Mouse (Mus musculus) ES-E14 (cell line): Measurements from ENCODE around the gene Hnrnpl. TPM values are rescaled to one million over a fixed set of nuclear protein-coding genes. Genes with fewer than 3 reads are reported as not detected.

Source experiments
- DNase-seq: peaks from one replicate; pipeline ENCODE4 v3.0.0-alpha.2; 2013; ENCODE audit warnings: low read depth, low spot score
- H3K27ac ChIP-seq: 2 replicates; pipeline ENCODE4 v1.5.1; 2012; ENCODE audit warnings: low read depth, mild to moderate bottlenecking, low read length, moderate library complexity, mixed read lengths; ENCODE audit not compliant: poor library complexity, insufficient read depth, severe bottlenecking
- H3K36me3 ChIP-seq: 2 replicates; pipeline ENCODE4 v1.6.1; 2012; ENCODE audit warnings: mild to moderate bottlenecking, low read length, moderate library complexity, mixed read lengths; ENCODE audit not compliant: control insufficient read depth, poor library complexity, insufficient read depth, severe bottlenecking
- H3K4me1 ChIP-seq, 2 experiments: fragments of 150-350 bp in 1 of 2; sonication (generic) in 1 of 2; 2 replicates each; pipeline ENCODE4 v1.6.1; 2012; ENCODE audit warnings: low read length in 2 of 2, mild to moderate bottlenecking in 1 of 2, mixed read lengths in 1 of 2; ENCODE audit not compliant: control insufficient read depth in 2 of 2, insufficient read depth in 2 of 2, poor library complexity in 1 of 2
- H3K4me3 ChIP-seq, 2 experiments: fragments of 150-350 bp in 1 of 2; sonication (generic) in 1 of 2; 2 replicates each; pipeline ENCODE4 v1.5.1; 2012; ENCODE audit warnings: low read length in 2 of 2, low read depth in 1 of 2, mild to moderate bottlenecking in 1 of 2, mixed read lengths in 1 of 2; ENCODE audit not compliant: insufficient read depth in 1 of 2, poor library complexity in 1 of 2, severe bottlenecking in 1 of 2
- H3K9ac ChIP-seq: 2 replicates; pipeline ENCODE4 v1.6.1; 2012; ENCODE audit warnings: low read depth, mild to moderate bottlenecking, low read length, mixed read lengths; ENCODE audit not compliant: poor library complexity, insufficient read depth, severe bottlenecking
- H3K9me3 ChIP-seq: fragments of 150-350 bp; sonication (generic); 2 replicates; pipeline ENCODE4 v1.6.1; 2012; ENCODE audit warnings: low read depth, mild to moderate bottlenecking, low read length; ENCODE audit not compliant: control insufficient read depth, insufficient read depth
- CHD2 ChIP-seq: IDR thresholded peaks from 2 replicates; pipeline ENCODE4 v1.6.1; 2014; ENCODE audit warnings: mild to moderate bottlenecking, low read depth, low read length, inconsistent platforms
- HCFC1 ChIP-seq: IDR thresholded peaks from 2 replicates; pipeline ENCODE4 v1.6.1; 2012; ENCODE audit warnings: low read length, inconsistent platforms, borderline replicate concordance; ENCODE audit not compliant: insufficient read depth
- MAFK ChIP-seq: IDR thresholded peaks from 2 replicates; pipeline ENCODE4 v1.6.1; 2014; ENCODE audit warnings: mild to moderate bottlenecking, low read depth, low read length, inconsistent platforms; ENCODE audit not compliant: insufficient read depth
- ZC3H11A ChIP-seq: IDR thresholded peaks from 2 replicates; pipeline ENCODE4 v1.6.1; 2012; ENCODE audit warnings: low read depth, mild to moderate bottlenecking, inconsistent platforms, low read length, borderline replicate concordance
- ZNF384 ChIP-seq: IDR thresholded peaks from 2 replicates; pipeline ENCODE4 v1.6.1; 2012; ENCODE audit warnings: low read depth, low read length, inconsistent platforms
- in situ Hi-C, 2 experiments: fragments of 600-800 bp; cut with MboI; formaldehyde crosslinking; loops; one replicate each; pipeline ENCODE4 v1.15.1; 2025; ENCODE audit warnings: low sequenced_read_pairs in 2 of 2, inconsistent platforms in 1 of 2; ENCODE audit not compliant: unreplicated experiment in 2 of 2
- total RNA-seq: library from RNA; depleted of rRNA; stranded (reverse); fragments of 300-350 nt; gene quantifications from 2 replicates; pipeline ENCODE4 v1.2.3, GENCODE M21; 2012

Gene Hnrnpl
- total RNA-seq, 1 experiment = 464 TPM

DNA sequence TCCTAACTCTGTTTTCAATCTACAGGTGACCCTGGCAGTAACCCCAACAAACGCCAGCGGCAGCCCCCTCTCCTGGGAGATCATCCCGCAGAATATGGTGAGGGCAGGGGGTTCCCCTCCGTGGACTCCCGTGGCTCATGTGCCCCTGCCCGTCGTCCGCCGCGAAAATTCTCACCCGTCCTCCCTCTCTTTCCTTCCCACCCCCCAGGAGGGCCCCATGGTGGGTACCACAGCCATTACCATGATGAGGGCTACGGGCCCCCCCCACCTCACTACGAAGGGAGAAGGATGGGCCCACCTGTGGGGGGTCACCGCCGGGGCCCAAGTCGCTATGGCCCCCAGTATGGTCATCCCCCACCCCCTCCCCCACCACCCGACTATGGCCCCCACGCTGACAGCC lies 10.1 kb downstream of the Hnrnpl start:
- H3K9ac ChIP-seq = no peak overlapping the region
- H3K27ac ChIP-seq = no peak overlapping the region
- H3K4me1 ChIP-seq = peaks cover 0 to 35% of the 10 kb centered on the region in 2 experiments; a peak in 3 of 4 replicates
- in situ Hi-C loops = no loop called here
- H3K4me3 ChIP-seq = no peak overlapping the region
- H3K36me3 ChIP-seq = peaks cover 88% of the 10 kb centered on the region
- TF ChIP-seq ZNF384 (no peak), HCFC1 (no peak), MAFK (no peak), ZC3H11A (no peak), CHD2 (no peak)
- no peaks in the 10 kb centered on the region for H3K9me3 ChIP-seq
- no peak for DNase-seq

DNA sequence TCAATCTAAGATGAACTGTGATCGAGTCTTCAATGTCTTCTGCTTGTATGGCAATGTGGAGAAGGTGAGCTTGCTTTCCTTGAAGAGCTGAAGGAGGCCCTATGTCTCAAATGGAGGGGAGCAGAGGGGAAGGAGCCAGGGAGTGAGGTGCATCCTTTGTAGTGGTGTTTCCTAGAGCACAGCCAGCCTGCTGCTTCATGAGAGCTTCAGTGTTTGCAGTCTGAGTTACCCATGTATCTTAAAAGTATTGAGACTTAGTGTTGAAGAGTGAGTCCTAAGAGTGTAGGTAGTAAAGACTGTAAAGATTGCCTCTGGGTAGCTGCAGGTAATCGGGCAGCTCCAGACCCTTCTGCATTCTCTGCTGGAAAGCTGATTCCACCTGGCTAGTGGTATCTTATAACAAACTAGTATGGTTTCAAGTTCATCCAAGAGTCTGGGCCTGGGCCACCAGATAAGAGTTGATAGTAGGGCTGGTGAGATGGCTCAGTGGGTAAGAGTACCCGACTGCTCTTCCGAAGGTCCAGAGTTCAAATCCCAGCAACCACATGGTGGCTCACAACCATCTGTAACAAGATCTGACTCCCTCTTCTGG lies 10.6 kb downstream of the Hnrnpl start:
- in situ Hi-C loops = no loop called here
- Histone ChIP-seq H3K4me3 (no peak overlapping the region), H3K9ac (no peak overlapping the region), H3K36me3 (peaks cover 83% of the 10 kb centered on the region), H3K9me3 (no peaks in the 10 kb centered on the region), H3K27ac (no peak overlapping the region), H3K4me1 (peaks cover 0 to 33% of the 10 kb centered on the region in 2 experiments; a peak in 3 of 4 replicates)
- DNase-seq = no peak
- TF ChIP-seq CHD2 = no peak
- TF ChIP-seq HCFC1 = no peak
- TF ChIP-seq ZC3H11A = no peak
- no peak for TF ChIP-seq MAFK
- no peak for TF ChIP-seq ZNF384

DNA sequence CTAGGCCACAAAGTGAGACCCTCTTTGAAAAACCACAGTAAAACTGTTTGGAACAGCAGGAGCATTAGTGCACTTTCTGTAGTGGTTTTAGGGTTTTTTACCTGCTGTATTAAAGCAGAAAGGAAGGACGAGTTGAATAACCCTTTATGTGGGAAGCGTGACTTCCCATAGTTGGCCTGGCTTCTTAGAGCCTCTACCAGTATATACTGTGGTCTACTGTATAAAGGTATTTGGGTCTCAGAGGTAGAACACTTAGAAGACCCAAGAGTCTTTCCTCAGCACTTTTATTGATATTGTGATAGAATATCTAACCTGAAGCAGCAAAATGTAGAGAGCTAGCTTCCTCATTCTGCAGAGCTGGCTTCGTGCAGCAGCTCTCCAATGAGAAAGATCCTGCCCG lies 11.2 kb downstream of the Hnrnpl start:
- Histone ChIP-seq H3K4me1 (peaks cover 0 to 33% of the 10 kb centered on the region in 2 experiments; a peak in 3 of 4 replicates), H3K9ac (no peak overlapping the region), H3K27ac (no peak overlapping the region), H3K36me3 (peaks cover 77% of the 10 kb centered on the region), H3K4me3 (no peak overlapping the region), H3K9me3 (no peaks in the 10 kb centered on the region)
- TF ChIP-seq HCFC1 = no peak
- no peak for TF ChIP-seq ZNF384
- in situ Hi-C loops = no loop called here
- no peak for DNase-seq

DNA sequence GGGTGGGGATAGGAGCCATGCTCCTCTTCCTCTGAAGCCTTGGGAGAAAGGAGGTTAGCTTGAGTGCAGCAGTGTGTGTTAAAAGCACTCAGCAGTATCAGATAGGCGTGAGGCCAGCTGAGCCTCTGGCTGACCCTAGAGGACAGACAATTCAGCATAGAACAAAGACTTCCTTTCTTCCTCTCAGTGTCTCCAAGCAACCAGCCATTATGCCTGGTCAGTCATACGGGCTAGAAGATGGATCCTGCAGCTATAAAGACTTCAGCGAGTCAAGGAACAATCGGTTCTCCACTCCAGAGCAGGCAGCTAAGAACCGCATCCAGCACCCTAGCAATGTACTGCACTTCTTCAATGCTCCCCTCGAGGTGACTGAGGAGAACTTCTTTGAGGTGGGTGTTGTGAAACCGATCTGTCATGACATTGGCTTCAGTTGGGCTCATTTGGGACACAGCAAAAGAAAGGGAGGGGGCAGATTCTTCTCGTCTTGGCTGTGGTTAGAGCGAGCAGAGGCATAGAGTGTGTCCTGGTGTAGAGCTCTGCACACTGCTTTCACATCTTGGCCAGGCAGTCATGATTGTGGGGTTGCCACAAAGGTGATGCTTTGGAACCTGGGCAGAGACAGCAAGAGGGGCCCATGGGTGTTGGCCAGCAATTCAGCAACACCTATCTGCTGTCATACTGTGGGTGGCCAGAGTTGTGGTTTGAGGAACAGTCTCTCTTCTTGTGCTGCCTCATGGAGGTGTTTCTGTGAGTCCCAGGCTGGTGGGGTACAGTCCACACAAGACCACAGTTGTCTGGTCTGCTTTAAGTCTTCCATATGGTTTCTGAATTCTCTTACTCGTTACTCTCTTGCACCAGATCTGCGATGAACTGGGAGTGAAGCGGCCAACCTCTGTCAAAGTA lies 12.3 kb downstream of the Hnrnpl start:
- Histone ChIP-seq H3K9ac (no peak overlapping the region), H3K4me1 (peaks cover 0 to 31% of the 10 kb centered on the region in 2 experiments; a peak in 3 of 4 replicates), H3K36me3 (peaks cover 67% of the 10 kb centered on the region), H3K27ac (no peak overlapping the region; the same call in 1 of the 2 replicates), H3K9me3 (no peaks in the 10 kb centered on the region), H3K4me3 (no peak overlapping the region)
- DNase-seq = no peak
- in situ Hi-C loops = no loop called here
- TF ChIP-seq MAFK (no peak), HCFC1 (no peak), ZC3H11A (no peak), ZNF384 (no peak), CHD2 (no peak)
